Mouse (Mus musculus): Measurements from ENCODE around the gene Pou2f1.

The Pou2f1 gene

GRCm38 (mm10) chr1:165849458-165850445, 152.7 kb downstream of the Pou2f1 start:
- in situ Hi-C loops (cut with MboI; ENCODE audit: low sequenced_read_pairs) = loop anchor here (10.0 kb wide), 1 partner anchor 305 kb away; no protein-coding TSS in a partner anchor

GRCm38 (mm10) chr1:165848881-165849280, 153.6 kb downstream of the Pou2f1 start:
- in situ Hi-C loops (cut with MboI; ENCODE audit: low sequenced_read_pairs) = no loop called here

GRCm38 (mm10) chr1:165848417-165848816, 154.1 kb downstream of the Pou2f1 start:
- in situ Hi-C loops (cut with MboI; ENCODE audit: low sequenced_read_pairs) = no loop called here

GRCm38 (mm10) chr1:165845366-165845765, 157.1 kb downstream of the Pou2f1 start:
- in situ Hi-C loops (cut with MboI; ENCODE audit: low sequenced_read_pairs) = no loop called here

- in situ Hi-C loops (cut with MboI; ENCODE audit: low sequenced_read_pairs) = no loop called here
These were observed 157.5 kb downstream of the Pou2f1 start for GRCm38 (mm10) chr1:165844956-165845355.

- in situ Hi-C loops (cut with MboI; ENCODE audit: low sequenced_read_pairs) = no loop called here
These were observed 158.0 kb downstream of the Pou2f1 start for GRCm38 (mm10) chr1:165844466-165844951.

- in situ Hi-C loops (cut with MboI; ENCODE audit: low sequenced_read_pairs) = no loop called here
These were observed 158.9 kb downstream of the Pou2f1 start for GRCm38 (mm10) chr1:165843586-165843985.

- in situ Hi-C loops (cut with MboI; ENCODE audit: low sequenced_read_pairs) = no loop called here
These were observed 160.3 kb downstream of the Pou2f1 start for GRCm38 (mm10) chr1:165842170-165842569.

GRCm38 (mm10) chr1:165840548-165841230, 161.8 kb downstream of the Pou2f1 start:
- in situ Hi-C loops (cut with MboI; ENCODE audit: low sequenced_read_pairs) = no loop called here

GRCm38 (mm10) chr1:165839201-165839600, 163.3 kb downstream of the Pou2f1 start:
- in situ Hi-C loops (cut with MboI; ENCODE audit: low sequenced_read_pairs) = no loop called here

GRCm38 (mm10) chr1:165837546-165837945, 164.9 kb downstream of the Pou2f1 start:
- in situ Hi-C loops (cut with MboI; ENCODE audit: low sequenced_read_pairs) = no loop called here

GRCm38 (mm10) chr1:165836461-165836860, 166.0 kb downstream of the Pou2f1 start:
- in situ Hi-C loops (cut with MboI; ENCODE audit: low sequenced_read_pairs) = no loop called here

GRCm38 (mm10) chr1:165834633-165834975, 167.9 kb downstream of the Pou2f1 start:
- in situ Hi-C loops (cut with MboI; ENCODE audit: low sequenced_read_pairs) = no loop called here

GRCm38 (mm10) chr1:165833910-165834632, 168.4 kb downstream of the Pou2f1 start:
- in situ Hi-C loops (cut with MboI; ENCODE audit: low sequenced_read_pairs) = no loop called here

- in situ Hi-C loops (cut with MboI; ENCODE audit: low sequenced_read_pairs) = no loop called here
These were observed 169.2 kb downstream of the Pou2f1 start for GRCm38 (mm10) chr1:165833244-165833643.

- in situ Hi-C loops (cut with MboI; ENCODE audit: low sequenced_read_pairs) = no loop called here
These were observed 172.6 kb downstream of the Pou2f1 start for GRCm38 (mm10) chr1:165829890-165830289.

- in situ Hi-C loops (cut with MboI; ENCODE audit: low sequenced_read_pairs) = no loop called here
These were observed 173.9 kb downstream of the Pou2f1 start for GRCm38 (mm10) chr1:165828615-165829014.

GRCm38 (mm10) chr1:165828173-165828572, 174.3 kb downstream of the Pou2f1 start:
- in situ Hi-C loops (cut with MboI; ENCODE audit: low sequenced_read_pairs) = no loop called here

- in situ Hi-C loops (cut with MboI; ENCODE audit: low sequenced_read_pairs) = no loop called here
These were observed 180.4 kb downstream of the Pou2f1 start for GRCm38 (mm10) chr1:165822031-165822430.

- in situ Hi-C loops (cut with MboI; ENCODE audit: low sequenced_read_pairs) = no loop called here
These were observed 183.3 kb downstream of the Pou2f1 start for GRCm38 (mm10) chr1:165819147-165819546.
